Mouse (Mus musculus) urinary bladder, postnatal 25 days (tissue): ENCODE results near the gene Pbrm1.
A peak's percentile ranks its signal among the peaks of the same experiment; 100 is the strongest.

Experiments
- DNase-seq: peaks from one replicate; pipeline ENCODE4 v3.0.0; 2022; ENCODE audit warnings: low spot score

Pbrm1 gene

GRCm38 (mm10) chr14:31079313-31080028 lies 60.5 kb downstream of the Pbrm1 start:
- no peak for DNase-seq

GRCm38 (mm10) chr14:31081147-31081546 lies 62.2 kb downstream of the Pbrm1 start:
- no peak for DNase-seq

DNA sequence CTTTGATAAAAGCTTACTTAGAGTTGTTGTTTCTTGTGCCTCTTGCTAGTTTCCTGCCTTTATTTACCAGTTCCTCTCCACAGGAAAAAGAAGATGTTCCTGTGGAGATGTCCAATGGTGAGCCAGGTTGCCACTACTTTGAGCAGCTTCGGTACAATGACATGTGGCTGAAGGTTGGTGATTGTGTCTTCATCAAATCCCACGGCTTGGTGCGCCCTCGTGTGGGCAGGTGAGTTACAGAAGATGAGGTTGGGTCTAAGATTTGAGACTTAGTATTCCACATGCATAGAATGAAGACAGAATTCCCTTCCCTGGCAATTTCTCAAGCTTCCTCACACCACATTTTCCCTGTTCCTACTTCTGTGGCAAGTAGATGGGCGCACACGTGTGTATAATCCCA lies 68.5 kb downstream of the Pbrm1 start:
- no peak for DNase-seq

DNA sequence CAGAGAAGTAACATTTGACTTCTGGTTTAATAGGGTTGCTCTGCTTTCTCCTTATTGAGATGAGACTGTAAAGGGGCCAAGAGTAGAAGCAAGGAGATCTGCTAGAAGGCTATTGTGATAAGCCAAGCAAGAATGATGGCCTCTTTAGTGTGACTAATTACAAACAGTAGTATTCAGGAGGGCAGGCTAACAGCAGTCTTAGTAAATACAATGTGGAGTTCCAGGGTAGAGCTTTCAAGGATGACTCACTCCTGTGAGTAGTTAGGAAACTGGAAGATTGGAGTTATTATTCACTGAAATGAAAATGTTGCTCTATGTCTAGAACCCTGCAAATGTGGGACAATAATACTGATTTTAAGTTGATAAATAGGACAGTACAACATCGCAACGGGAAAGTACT lies 69.6 kb downstream of the Pbrm1 start:
- DNase-seq: no peak

GRCm38 (mm10) chr14:31089918-31090317 lies 71.0 kb downstream of the Pbrm1 start:
- no peak for DNase-seq

- no peak for DNase-seq
Measured at GRCm38 (mm10) chr14:31105156-31105555, 86.2 kb downstream of the Pbrm1 start.

DNA sequence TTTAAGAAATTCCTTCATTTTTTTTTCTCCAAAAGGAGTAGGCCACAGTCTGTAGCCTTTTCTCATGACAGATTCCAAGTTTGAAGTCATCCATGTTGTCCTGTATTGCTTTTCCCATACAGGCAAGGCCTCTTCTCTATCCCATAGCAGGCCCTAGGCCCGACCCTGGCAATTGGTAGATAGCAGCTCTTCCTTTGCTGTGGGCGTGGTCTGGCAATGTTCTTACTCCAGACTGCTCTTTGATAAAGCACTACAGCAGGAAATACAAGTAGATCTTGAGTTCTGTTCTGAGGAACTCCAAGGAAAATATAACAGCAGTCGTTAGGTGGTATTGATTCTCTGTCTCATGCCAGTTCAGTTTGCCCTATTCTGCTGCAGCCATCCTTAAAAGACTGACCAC lies 91.7 kb downstream of the Pbrm1 start:
- no peak for DNase-seq

- no peak for DNase-seq
Measured at GRCm38 (mm10) chr14:31112187-31112586, 93.2 kb downstream of the Pbrm1 start.

- no peak for DNase-seq
Measured at GRCm38 (mm10) chr14:31114011-31114410, 95.1 kb downstream of the Pbrm1 start.

GRCm38 (mm10) chr14:31115522-31115921 lies 96.6 kb downstream of the Pbrm1 start:
- no peak for DNase-seq

DNA sequence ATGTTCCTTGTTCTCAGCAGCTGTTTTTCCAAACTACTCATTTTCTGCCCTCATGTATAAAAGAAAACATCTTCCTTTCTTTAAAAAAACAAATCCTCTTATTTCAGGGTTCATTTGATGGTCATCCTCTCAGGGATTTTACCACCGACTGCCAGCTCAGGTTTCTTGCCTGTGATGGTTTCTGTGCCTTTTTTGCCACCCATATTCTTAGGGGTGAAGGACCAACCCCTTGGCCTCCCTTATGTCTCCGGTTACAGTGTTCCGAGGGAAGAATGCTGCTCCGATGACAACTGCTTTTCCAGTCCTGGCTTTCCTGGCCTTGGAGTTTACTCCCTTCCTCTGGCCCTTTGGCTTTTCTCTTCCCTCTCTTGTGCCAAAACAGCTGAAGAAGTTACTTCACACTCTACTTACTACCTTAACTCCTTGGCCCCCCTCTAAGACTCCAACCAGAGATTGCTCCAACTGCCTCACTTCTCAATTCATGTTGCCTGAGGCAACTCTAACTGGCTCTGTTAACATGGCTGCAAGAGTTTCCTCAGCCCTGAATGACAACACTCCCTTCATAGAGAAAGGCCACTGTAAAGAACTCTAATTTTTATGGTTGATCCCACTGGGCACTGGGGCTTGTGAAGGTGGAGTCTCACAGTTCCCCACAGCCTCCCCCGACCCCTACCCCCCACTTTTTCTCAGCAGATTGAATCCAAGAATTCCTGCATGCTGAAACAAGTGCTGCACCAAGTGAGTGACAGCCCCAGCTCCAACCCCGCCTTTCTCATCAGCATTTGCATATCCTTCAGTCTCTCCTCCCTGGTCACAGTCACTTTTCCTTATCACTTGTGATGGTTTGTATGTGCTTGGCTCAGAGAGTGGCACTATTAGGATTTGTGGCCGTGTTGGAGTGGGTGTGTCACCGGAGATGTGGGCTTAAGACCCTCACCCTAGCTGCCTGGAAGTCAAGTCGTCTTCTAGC lies 106.5 kb downstream of the Pbrm1 start:
- no peak for DNase-seq

GRCm38 (mm10) chr14:31126826-31127225 lies 107.9 kb downstream of the Pbrm1 start:
- DNase-seq: no peak

DNA sequence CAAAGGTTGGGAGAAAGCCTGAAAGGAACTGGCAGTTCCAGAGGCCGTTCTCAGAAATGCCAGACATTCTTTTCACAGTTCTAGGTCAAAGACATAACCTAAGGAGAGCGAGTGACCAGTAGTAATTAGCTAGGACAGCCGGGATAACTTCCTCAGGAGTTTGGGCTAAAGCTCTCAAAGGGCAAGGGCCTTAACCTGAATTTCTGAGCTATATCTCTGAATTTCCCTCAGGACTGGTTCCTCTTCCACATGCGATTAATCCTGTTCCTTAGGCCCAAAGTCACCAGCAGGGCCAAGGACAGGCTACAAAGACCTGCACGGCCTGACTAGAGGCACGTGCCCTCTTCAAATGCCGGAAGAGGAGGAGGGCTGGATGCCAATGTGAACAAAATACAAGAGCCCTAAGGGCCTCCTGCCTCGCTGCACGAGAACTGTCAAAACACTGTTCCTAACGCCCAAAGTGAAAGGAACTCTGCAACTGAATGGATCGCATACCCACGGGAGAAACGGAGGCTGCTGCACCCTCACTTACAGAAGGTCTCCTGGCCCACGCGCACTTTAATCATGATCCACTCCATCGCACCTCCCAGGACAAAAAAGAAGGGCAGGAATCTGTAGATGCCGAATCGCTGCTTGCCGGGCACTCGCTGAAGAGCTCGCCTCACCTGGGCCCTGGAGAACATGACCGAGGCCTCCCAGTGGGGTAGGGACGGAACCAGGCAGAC lies 109.3 kb downstream of the Pbrm1 start:
- DNase-seq: peak; percentile 34

DNA sequence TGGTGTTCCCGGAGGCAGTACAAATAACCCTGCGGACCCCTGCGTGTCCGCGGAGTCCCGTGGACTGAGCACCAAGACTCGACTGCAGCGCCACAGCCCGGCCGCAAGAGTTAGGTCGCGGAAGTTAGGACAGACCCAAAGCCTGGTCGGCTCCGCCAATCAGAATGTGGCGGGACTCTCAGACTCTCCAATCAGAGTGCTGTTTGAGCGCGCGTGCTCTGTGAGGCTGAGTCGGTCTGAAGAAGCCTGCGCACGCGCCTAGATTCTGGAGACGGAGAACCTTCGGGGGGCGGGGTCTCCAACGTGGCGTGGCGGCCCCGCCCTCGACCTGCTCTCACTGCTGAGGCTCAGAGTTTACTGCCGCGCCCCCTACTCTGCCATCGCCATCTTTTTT lies 109.9 kb downstream of the Pbrm1 start, which contains the start of gene Smim4:
TSS of gene Smim4 (minus strand) at position 131 of the 394 bp plus-strand sequence.
- peak; percentile 95 for DNase-seq

DNA sequence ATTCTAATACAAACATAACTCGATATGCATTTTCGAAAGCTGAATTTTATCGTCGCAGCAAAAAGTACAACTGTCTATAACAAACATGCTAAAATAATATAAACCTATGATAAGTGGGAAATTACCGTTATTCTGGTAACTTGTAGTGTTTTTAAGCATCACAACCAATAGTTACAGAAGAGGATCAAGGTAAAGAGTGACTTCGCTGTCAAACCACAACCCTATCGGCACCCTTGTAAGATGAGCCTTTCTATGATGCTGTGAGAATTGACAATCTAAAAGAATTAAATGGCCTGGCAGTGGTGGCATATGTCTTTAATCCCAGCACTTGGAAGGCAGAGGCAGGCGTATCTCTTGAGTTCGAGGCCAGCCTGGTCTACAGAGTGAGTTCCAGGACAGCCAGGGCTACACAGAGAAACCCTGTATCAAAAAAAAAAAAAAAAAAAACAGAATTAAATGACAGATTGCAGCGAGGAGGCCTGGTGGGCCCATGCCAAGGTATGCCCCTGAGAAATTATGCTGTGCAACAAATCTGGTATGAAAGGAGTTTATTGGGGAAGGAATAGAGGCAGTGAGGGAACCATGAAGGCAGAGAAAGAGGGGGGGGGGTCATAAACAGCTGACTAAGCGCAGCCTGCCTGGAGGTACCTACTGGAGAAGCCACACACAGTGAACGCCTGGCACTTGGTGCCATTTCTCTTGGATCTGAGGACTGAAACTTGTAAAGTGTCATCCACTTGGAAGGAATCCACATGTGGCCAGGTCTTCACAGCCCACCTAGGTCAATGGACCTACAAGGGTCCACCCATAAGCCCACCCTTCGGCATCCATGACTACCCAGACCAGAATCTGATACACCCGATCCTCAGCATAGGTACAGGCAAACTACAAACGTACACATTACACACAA lies 110.6 kb downstream of the Pbrm1 start:
- DNase-seq: no peak

- DNase-seq: peak; percentile 81
Measured at GRCm38 (mm10) chr14:31130236-31131220, 111.6 kb downstream of the Pbrm1 start, which contains the start of gene Nt5dc2. TSS of gene Nt5dc2 (plus strand) at chr14:31131053.

DNA sequence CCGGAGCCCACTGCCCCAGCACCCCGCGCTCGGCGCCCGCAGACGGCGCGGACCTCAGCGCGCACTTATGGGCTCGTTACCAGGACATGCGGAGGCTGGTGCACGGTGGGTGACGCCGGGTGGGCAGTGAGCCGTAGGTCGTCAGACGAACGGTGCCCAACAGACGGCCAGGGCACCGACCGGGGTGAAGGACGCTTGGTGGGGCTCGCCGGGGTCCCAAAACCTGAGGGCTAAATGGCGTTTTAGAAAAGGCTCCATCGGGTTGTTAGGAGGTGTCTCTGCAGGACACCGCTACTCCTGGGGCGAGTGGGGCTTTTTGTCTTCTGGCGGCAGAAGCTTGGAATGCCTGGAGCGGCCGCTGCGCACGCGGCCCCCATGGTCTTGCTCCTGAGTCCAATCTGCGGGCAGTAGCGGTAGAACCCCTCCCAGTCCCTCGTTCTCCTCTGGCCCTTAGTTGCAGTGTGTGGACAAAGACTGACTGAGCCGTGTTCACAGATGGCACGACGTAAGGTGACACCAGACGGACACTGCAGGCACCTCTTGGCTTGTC lies 112.4 kb downstream of the Pbrm1 start:
- no peak for DNase-seq

DNA sequence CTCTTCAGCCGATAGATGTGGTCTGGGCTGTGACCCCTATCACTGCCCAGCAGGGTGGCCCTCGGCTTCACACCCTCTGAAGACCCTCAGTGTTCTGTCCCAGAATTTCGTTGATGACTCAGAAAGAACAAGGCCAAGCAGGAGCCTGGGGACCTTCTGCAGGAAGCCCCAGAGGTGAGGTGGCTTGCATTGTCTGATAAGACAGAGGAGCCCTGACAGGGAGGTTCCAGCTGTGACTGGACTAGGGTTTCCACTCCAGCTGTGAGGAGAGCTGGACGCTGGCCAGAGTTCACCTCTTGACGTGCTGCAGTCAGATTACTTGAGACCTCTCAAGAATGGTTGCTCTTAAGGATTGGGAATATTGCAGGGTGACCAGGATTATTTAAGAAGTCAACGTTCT lies 113.1 kb downstream of the Pbrm1 start:
- no peak for DNase-seq

- DNase-seq: no peak
Measured at GRCm38 (mm10) chr14:31132491-31132975, 113.6 kb downstream of the Pbrm1 start.
